Mouse (Mus musculus): Measurements from ENCODE around the gene Slc25a23.

DNA sequence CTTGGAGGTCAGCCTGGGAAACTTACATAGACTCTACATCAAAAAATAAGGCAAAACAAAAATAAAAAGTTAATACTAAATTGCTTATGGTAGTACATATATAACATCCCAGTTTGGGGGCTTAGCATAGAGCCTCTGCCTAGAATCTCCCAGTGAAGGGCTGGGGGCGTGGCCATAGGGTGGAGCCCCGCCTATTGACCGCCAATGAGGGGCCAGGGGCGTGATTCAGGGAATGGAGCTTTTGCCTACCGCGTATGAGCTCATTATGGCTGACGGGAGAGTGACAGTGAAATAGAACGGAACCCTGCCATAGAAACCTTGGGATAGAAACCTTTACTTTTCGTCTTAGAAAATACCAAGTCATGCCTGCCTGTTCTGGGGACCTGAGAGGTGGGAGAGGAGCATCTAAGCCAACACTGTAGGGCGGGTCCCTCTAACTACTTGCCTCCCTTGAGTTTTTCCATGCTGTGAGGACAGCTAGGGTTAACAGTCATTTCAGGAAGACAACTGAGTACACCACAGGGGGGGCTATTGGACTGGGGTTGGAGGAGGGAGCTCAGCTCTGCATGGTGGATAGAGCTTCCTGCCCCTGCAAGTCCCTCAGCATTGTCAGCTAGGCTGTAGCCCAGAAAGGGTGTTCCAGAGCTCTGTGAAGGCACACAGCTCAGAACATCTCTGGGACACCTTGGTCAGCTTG lies 40.1 kb upstream of the Slc25a23 start:
- TF ChIP-seq CTCF (IDR thresholded peaks at IDR 0.05; ENCODE audit: low read depth) (peak; percentile 19), EP300 (IDR thresholded peaks at IDR 0.05; ENCODE audit: low read depth) (no peak)
